Mouse (Mus musculus) mouse trophoblast stem cell (cell line): ENCODE results near the gene Setd1a.
"Not testable (repeated sequence)": the region's sequence is repeated elsewhere in the genome, so short reads cannot be mapped to it uniquely, and the experiment has no call there.

Source experiments
- in situ Hi-C, 2 experiments: fragments of 300-500 bp; cut with MseI, MboI; formaldehyde crosslinking; loops; 2 replicates in 1 of 2; 3 replicates in 1 of 2; pipeline ENCODE4 v1.15.1; 2025

The Setd1a gene

DNA sequence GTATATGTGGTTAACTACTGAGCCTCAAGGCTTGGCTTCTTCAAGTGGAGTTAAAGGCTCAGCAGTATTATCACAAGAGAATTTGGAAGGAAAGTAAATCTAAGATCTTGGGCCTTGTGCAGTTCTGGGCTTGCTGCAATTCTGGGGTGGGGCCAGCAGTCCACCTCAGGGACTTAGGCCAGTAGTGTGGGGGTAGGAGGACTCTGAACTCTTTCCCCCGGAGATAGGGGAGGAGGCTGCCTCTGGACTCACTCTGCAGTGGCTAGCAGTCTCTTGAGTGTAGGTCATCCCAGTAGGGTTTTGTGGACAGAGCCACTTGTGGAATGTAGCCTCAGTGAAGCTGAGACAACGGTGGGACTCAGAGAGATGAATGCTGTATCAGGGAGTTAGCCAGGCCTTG lies 10.7 kb upstream of the Setd1a start:
- in situ Hi-C loops = no loop called here

DNA sequence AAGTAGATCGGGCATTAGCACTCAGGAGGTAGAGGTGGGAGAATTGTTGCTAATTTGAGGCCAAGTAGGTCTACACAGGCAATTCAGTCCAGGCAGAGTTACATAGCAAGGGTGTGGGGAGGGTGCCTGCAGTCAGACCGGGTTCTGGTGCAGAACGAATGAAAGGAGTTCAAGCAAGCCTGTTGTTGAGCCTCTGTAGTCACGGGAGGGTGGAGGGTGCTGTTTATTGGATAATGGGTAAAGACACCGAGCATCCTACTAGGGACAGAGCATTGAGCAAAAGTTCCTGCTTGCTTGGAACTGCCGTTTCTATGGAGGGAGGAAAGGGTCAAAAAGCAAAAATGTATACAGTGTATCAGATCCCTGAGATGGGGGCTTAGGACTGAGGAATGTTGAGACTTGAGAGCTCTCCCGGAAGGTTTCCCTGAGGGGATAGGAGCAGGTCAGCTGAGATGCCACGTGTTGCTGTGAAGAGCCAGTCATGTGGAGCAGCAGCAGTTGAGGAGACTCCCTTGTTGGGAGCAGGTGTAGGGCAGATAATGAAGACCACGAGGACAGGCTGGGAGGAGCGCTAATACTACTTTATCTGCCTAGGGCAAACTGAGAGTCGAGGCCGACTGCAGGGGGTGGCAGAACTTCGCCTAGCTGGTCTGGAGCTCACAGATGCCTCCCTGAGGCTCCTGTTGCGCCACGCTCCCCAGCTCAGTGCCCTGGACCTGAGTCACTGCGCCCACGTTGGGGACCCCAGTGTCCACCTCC lies 9.4 kb upstream of the Setd1a start:
- in situ Hi-C loops = no loop called here

DNA sequence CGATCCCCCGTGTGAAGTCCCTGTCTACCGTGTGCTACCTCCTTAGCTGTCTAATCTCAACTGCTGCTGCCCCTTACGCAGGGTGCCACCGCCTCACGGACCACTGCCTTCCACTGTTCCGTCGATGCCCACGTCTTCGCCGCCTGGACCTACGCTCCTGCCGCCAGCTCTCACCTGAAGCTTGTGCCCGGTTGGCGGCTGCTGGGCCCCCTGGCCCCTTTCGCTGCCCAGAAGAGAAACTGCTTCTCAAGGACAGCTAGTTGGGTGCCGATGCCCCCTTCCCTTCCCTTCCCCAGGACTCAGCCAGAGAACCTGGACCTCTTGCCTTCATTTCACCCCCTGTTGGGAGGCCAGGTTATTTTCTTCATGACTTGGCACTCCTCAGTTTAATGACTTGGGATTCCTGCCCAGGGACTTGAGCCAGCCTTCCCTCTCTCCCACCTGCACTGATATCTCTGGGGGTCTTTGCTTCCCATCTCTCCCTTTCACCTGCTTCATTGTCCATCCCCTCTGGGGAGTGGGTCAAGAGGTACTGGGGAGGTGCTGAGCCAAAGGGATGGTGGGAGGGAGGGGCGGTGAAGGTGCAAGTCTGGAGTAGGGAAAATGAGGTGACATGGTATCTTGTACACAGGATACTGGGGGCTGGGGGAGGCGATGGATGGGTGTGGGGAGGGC lies 8.7 kb upstream of the Setd1a start:
- in situ Hi-C loops = no loop called here

DNA sequence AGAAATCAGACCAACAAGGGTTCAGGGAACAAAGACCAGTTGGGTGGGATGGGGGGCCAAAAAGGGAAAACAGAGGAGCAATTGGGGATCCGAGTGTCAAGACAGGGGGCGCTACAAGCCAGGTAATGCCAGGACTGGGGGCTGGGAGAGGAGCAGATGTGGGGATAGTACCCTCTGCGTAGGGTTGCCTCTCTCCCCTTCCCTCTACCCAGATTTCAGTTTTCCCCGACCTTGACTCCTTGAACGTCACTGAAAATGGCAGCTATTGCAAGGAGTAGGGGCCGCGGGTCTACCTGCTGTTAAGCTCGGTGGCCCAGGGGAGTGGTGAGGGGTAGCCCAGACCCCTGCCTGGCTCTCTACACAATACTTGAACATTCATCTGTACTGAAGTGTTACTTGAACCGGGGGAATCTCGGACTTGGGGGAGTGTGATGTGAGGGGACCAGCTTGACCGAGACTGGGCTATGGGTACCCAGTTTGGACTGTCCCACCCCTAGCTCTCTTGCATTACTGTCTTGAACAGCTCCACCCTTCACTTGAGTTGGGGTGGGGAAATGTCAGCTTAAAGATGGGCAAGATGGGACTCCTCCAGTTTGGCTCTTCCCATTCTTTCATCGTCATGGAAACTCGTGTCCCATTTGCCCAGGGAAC lies 8.0 kb upstream of the Setd1a start:
- in situ Hi-C loops = no loop called here

DNA sequence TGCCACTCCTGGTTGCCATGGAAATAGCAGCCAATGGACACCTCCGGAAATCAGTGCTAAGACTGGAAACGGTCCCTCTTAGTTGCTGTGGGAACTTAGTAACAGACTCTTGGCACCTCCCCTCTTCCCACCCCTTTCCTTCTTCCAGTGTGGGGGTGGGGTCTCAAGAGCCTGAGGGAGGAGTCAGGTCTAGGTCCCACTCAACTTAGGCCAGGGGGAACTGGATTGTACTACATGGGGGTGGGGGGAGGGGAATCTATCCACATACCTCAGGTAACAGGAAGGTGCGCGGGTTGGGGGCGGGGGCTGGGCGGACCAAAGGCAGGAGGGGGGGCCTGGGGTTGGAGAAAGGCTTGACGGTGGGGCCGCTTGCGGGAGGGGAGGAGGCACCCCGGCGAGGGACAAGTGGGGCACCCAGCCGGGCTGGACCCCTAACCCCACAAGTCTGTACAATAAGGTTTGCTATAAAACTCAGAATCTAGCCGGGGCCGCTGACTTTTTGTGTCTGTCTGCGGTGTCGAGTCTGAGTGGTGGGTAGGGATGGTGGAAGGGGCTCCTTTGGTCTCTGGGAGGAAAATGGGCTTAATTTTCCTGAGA lies 7.4 kb upstream of the Setd1a start:
- in situ Hi-C loops = no loop called here

DNA sequence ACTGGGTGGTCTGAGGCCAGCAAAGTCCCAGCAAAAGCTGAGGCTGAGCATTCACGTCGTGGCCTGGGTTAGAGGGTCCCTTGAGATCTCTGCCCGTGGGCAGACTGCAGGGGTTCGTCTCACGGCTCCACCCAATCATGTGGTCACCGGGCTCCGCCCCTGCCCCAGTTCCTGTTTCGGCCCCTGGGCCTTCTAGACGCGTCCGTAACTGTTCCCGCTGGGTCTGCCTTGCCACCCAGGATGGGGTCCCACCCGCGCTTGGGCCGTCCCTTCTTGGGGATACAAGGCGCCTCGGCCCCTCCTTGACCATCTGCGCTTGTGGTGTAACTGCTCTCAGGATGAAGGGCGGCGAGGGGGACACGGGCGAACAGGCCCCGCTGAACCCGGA lies 6.8 kb upstream of the Setd1a start, which contains the start of gene Orai3:
TSS of gene Orai3 (plus strand) at position 165 of the 388 bp plus-strand sequence.
- in situ Hi-C loops = no loop called here

DNA sequence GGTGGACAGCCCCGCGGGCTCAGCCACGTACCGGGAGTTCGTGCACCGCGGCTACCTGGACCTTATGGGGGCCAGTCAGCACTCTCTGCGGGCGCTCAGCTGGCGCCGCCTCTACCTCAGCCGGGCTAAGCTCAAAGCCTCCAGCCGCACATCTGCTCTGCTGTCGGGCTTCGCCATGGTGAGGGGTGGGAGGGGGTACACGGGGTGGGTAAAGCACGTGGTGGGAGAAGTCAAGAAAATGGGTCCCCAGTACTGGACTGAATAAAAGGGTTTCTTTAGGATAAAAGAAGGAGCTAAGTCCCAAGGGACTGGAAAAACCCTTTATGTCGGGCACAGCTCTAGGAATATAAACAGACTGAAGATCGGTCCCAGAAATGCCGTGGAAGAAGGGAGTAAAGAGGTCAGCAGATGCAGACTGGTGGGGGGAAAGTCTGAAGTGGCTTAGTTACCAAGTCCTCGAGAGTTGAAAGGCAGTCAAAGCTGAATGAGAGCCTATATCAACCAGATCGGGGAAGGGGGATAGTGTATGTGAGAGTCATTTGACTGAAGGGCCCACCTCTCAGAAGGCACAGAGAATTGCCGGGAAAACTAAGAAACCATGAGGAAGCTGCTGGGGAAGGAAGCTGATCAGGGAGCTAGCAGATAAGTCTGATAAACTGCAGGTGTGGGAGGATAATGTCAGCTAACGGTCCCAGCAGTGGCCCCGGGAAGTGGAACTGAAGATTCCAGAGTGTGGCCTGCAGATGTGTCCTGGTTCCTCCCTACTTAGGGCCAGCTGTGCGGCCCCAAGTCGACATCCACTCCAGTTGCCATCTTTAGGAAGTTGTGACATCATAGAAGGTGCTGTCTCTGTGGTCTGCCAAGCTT lies 6.2 kb upstream of the Setd1a start:
- in situ Hi-C loops = no loop called here

DNA sequence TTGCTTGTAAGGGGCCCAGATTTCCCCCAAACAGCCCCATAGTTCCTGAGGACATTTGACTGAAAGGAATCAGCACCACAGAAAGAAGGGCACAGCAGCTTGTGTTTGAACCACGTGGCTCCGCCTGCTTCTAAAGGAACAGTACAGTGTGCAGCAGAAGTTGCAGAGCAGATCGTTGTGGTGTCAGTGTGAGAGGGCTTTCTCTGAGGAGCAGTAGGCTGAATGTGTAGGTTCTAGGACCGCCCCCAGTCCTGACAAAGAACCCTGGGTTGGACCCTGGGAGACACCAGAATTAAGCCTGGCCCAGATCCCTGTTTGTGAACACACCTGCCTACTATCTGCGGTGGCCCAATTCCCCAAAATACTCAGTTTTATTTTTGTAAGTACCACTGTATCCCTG lies 5.2 kb upstream of the Setd1a start:
- in situ Hi-C loops = no loop called here

DNA sequence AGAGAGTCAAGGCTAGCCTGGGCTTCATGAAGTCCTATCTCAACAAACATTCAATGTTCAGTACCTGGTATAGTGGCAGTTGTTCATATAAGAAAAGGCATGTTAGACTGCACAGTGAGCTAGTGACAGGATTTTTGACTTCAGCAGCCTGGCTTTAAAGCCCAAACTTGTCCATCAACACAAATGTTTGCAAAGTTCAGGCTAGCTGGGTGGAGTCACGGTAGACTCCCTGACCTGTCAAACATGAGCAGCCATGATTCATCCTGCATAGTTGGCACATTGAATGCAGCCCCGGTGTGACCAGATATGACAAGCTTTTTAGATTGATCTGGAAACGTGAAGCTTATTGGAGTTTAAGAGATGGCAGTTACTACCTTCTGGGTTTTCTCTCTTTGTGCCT lies 4.4 kb upstream of the Setd1a start:
- in situ Hi-C loops = no loop called here

DNA sequence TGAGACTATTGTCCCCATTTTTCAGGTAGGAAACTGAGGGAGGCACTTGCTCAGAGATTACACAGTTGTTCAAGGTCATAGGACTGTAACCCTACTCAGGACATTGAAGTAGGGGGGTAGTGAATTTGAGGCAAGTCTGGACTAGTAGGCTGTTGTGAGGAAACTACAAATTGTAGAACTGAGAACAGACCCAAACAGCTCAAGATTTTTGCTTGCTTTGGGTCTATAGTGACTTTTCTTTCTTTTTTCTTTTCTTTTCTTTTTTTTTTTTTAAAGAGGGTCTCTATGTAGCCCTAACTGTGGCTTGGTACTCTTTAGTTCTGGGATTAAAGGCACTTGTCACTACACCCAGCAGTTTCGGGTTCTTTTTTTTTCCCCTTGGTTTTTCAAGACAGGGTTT lies 3.9 kb upstream of the Setd1a start:
- in situ Hi-C loops = no loop called here

DNA sequence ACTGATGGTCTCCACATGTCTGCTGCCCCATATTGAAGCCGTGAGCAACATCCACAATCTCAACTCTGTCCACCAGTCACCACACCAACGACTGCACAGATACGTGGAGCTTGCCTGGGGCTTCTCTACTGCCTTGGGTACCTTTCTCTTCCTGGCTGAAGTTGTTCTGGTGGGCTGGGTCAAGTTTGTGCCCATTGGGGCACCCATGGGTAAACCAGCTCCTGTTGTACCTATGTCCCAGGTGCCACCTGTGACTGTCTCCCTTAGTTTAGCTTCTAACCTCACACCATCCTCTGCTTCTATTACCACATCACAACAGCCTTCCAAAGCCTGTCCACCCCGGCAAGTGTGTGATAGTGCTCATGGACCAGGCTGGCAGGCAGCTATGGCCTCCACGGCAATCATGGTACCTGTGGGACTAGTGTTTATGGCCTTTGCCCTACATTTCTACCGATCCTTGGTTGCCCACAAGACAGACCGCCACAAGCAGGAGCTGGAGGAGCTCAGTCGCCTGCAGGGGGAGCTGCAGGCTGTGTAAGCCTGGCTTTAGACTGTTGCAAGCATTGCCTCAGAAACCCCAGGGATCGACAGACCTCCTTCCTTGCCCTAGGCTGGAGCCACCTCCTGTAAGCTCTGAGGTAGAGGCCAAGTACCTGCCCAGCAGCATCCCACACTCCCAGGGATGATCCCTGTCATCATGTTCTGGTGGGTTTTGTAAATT lies 2.6 kb upstream of the Setd1a start:
- in situ Hi-C loops = no loop called here

DNA sequence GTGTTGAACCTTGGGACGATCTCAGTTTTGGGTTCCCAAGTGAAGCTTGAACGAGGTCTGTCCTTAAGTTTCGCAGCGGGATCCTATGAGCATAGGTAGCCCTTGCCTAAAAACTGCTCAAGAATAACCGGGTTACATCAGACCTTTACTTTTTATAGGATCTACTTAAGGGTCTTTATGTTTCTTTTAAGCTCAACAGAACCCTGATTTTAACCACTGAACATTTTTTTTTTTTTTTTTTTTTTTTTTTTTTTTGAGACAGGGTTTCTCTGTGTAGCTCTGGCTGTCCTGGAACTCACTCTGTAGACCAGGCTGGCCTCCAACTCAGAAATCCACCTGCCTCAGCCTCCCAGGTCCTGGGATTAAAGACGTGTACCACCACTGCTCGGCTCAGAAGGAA lies 633 bp upstream of the Setd1a start:
- in situ Hi-C loops = not testable (repeated sequence)

DNA sequence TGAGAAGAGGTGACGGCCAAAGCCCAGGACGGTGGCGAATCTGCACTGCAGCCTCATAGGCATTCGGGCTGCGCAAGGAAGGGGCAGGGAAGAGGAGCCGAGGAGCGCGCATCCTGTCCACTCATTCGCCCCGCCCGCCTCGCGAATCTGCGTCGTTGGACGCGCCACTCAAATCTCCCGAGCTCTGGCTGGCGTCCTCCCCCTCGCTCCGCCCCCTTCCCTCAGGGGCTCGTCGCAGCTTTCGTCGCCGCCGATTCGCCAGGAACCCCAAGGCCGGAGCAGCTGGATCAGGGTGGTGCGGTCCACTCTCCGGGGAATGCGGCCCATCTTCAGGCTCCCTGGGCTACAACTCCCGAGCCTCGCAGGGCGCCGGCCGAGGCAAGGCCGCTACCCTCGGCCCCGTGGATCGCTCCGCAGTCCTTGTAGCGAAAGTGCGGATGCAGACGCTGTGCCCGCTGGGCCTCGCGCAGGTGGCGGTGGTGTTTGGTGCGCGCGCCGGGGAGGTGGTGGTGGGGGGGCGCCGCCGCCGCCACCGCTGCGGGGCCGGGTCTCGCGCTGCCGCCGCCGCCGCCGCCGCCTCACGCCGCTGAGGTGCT lies 506 bp downstream of the Setd1a start:
- in situ Hi-C loops = no loop called here

DNA sequence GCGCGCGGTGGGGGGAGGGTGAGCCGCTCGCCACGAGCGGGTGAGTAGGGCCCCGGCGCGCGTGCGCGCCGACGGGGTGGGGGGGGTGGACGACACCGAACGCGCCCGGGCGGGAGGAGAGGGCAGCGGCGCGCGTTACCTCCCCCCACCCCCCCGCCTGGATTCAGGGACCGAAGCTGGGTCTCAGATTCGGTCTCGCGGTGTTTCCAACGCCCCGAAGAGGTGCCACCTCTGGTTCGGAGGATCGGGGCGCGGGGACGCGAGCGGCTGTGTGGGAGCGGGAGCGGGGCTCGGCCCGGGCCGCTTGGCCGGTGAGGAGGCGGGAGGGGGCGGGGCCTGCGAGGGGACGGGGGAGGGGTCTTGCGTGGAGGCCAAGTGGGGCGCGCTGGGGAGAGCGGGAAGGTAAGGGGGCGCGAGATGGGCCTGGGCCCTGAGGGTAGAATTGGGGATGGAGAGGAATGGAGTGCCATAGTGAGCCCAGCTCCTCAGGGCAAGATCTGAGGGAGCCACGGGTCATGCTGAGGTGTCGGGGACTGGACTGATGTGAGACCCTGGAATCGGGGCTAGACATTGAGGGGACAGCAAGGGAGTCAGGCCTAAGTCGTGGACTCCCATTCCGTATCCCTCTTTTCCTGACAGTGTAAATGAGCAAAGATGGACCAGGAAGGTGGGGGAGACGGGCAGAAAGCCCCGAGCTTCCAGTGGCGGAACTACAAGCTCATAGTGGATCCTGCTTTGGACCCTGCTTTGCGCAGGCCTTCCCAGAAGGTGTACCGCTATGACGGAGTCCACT lies 1.2 kb downstream of the Setd1a start:
- in situ Hi-C loops = no loop called here

DNA sequence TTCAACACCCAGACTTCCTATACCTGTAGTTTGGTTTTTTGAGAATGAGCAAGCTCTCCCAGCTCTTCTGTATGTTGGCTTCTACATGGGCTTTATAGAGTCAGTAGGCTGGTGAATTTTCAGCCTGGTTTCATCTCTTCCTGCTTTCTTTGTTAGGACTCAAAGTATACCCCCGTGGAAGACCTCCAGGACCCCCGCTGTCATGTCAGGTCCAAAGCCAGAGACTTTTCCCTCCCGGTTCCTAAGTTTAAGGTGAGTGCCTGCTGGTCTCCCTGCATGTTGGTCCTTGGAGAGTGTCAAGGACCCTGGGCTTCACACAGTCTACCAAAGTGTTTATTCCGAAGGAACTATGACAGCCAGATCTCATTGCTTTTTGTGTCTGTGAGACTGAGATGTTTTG lies 1.9 kb downstream of the Setd1a start:
- in situ Hi-C loops = no loop called here

DNA sequence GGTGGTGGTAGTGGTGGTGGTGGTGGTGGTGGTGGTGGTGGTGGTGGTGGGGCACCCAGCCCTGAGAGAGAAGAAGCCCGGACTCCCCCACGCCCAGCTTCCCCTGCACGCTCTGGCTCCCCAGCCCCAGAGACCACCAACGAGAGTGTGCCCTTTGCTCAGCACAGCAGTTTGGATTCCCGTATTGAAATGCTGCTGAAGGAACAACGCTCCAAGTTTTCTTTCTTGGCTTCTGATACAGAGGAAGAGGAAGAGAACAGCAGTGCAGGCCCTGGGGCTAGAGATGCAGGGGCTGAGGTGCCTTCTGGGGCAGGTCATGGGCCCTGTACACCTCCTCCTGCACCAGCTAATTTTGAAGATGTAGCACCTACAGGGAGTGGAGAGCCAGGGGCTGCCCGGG lies 8.8 kb downstream of the Setd1a start, which contains the start of gene Gm49388:
TSS of gene Gm49388 (plus strand) at position 301 of the 400 bp plus-strand sequence.
- in situ Hi-C loops = no loop called here

DNA sequence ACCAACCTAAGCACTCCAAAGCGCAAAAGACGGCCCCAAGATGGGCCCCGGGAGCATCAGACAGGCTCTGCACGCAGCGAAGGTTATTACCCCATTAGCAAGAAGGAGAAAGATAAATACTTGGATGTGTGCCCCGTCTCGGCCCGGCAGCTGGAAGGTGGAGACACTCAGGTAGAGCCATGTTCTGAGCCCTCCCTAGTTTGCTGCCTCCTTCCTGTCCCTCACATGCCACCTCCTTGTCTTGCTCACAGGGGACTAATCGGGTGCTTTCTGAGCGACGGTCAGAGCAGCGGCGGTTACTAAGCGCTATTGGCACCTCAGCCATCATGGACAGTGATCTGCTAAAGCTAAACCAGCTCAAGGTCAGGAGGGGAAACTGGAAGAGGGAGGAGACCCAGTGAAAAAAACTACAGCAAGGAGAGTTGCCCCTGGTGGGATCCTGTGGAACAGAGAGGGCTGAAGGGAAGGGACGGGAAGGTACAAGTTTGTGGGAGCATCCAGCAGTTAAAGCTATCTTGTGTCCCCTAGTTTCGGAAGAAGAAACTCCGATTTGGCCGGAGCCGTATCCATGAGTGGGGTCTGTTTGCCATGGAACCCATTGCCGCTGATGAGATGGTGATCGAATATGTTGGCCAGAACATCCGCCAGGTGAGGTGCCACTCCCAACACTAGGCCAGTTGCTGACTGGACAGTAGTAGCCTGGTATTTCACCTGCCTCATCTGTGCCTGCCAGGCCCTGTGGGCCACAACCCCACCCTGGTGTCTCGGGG lies 20.8 kb downstream of the Setd1a start:
- in situ Hi-C loops = no loop called here

DNA sequence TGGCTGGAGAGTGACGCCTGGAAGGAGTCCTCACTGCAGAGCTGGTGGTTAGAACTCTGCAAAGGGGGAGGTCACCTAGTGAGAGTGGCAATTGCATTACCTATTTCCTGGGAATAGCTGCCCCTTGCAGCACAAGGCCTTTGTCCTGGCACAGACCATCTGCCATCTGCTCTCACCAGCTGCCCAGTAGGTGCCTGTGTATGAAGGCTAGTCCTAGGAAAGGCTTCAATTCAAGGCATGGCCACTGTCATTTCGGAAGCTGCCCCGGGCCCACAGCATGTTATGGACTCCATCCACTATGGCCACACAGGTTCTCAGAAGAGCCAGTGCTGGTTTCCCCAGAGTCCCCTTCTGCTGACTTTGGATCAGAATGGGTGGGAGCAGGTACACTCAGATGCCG lies 22.1 kb downstream of the Setd1a start:
- in situ Hi-C loops = no loop called here

DNA sequence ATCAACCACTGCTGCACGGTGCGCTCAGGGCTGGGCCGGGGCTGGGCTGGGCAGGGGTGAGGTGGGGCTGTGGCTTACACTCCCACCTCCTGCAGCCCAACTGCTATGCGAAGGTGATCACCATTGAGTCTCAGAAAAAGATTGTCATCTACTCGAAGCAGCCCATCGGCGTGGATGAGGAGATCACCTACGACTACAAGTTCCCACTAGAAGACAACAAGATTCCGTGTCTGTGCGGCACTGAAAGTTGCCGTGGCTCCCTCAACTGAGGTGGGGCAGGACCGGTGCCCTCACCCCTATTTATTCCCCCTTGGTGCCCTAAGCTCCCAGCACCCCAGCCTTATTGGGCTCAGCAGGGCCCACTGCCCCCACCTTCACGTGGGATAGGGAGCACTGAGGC lies 22.7 kb downstream of the Setd1a start:
- in situ Hi-C loops = no loop called here
